Mouse (Mus musculus) mesoderm, embryonic 11.5 days (tissue): Measurements from ENCODE around the gene Psmb7.

Experiments
- DNase-seq: peaks from one replicate; pipeline ENCODE4 v3.0.0-alpha.2; 2012; ENCODE audit warnings: low read depth, low spot score

The Psmb7 gene

DNA sequence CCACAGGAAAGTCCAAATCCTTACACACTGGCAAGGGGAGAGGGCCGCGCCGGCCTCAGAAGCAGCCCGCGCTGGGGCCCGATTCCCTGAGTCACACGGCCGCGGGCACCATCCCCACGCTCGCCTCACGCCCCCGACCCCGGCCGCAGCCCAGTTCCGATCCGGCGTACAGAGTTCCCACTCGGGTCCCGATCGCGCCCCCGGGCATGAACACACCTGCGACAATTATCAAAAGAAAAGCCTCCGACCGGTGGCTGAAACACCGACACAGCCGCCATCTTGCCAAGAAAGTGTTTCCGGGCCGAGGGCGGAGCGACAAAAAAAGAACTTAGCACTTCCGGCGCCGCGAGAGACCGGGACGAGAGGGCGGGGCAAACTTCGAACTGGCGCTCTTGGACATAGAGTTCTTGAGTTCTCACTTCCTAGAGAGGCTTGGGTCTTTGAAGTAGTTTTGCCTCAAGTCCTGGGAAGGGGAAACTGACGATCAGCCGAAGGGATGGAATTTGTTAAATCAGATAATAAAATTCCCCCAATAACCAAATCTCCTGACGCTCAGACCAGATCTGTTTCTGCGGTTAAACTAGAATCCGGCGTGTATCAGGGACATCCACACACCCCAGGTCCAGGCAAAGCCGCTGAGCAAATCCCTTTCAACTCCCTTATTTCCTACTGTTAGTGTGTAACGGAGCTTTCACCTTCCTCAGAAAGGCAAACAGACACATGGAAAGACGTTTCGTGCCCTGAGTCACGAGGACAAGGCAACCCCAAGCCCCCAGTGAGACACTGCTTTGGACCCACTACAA is at the start of gene Psmb7:
Gene Psmb7, minus strand, starts transcription at position 463 of the 803 bp plus-strand sequence.
- peak; percentile 92 for DNase-seq

GRCm38 (mm10) chr2:38691542-38691941 is 47.7 kb upstream of the Psmb7 start:
- DNase-seq = peak; percentile 51

DNA sequence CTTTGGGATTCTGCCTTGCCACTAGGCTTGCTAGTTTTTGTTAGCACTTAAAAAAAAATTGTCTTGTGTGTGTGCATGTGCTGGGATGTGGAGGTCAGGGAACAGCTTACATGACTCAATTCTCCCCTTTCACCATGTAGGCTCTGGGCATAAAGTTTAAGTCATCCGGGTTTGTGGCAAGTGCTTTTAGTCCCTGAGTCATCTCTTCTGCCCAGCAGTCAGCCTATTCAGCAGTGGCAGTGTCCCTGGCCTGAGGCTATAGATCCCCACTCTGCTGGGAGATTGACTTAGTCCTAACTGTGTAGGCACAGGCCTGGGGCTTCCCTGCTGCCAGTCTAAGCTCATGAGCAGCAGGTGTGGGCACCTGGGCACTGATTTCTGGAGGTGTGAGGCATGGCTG is 46.0 kb upstream of the Psmb7 start:
- DNase-seq = no peak

DNA sequence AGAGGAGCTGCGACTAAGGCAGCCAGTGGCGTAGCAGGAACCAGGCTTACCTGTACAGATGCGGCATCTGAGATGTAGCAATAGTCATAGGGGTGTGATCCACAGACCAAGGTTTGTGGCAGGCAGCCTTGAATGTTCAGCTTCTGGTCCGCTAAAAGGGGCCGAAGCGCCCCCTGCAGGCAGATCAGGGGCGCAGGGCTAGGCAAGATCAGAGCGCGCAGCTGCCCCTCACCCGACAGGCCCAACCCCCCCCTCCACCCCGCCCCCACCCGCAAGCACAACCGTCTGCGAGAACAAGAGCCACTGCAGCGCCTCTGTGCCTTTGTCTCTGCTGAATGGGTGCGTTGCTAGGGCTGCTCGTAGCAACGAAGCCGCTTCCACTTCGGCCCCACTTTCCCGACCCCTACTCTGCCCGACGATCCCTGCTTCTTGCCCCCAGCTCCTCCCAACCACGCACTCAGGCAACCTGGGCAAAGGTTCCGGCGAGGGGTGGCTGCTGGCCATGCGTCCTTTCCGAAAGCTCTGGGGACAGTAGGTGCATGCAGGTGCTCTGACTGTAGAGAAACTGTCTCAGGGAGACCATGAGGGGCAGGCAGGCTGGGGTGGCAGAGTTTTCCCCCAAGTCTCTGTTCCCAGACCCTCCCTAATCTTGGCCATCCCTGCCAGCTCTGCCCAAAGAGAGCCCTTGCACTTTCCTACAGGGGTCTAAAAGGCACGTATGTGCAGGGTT is 45.1 kb upstream of the Psmb7 start:
- peak; percentile 87 for DNase-seq

GRCm38 (mm10) chr2:38685746-38686145 is 41.9 kb upstream of the Psmb7 start:
- DNase-seq = no peak

DNA sequence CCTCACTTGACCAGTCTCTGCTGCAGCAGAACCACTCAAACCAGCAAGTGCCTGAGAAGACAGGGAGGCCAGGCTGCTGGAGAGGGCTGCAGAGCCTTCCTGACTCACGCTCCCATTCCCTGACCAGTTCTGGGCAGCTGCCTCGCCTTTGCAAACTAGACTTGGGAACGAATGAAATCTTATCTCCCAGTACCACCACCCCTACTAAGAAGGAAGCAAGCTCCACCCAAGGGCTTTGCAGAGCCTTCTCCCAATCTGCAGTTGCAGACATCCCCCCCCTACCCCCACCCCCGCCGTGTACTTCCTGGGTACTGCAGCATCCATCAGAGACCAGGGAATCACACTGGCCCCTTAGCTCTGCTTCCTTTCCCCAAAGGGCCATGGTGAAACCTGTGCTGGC is 39.2 kb upstream of the Psmb7 start:
- DNase-seq = no peak

DNA sequence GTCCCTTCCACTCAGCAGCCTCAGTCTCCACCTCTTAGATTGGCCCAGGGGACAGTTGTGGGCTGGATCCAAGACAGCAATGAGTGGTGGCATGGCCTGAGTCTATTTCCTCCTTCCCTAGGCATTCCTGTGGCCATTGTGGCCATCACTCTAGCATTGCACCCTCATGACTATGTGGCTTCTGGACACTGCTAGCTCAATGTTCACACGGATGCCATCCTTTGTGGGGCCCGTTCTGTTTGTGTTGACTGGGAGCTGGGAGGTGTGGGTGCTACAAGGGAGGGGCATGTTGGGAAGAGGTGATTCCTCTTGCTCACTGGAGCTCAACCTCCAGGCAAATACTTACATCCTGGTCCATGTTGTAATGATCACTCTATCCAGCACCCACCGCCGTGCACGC is 38.3 kb upstream of the Psmb7 start:
- no peak for DNase-seq

DNA sequence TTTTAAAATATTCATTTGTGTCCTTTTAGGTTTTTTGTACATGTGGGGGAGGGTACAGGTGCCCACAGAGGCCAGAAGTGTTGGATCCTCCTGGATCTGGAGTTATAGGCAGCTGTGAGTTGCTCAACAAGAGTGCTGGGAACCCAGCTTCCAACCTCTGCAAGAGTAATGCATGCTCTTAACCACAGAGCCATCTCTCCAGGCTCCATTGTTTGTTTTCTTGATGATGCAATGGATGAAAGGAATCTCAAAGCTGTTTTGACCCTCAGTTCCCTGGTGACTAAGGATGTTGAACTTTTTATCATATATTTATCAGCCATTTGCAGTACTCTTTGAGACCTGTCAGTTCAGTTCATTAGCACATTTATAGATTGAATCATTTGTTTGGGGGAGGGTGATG is 35.1 kb upstream of the Psmb7 start:
- DNase-seq = no peak

DNA sequence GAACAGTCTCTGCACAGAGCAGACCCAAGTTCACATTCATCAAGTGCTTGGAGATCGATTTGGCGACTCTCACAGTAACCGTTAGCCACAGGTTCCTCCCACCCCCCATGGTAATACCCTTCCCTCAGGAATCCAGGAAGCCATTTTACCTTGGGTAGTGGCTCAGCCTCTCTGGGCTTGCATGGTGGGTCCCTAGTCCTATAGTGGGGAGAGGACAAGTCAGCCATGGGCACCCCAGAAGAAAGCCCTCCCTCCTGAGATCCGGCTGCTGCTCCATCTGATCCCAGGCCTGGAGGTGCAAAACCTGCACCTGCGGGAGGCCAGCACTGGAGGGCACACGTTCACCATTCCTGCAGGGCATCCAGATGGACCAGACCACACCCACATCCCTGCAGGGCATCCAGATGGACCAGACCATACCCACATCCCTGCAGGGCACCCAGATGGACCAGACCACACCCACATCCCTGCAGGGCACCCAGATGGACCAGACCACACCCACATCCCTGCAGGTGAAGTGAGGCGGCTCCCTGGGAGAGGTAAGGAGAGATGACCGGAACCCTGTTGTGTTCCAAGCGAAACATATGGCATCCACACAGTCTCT is 31.6 kb upstream of the Psmb7 start:
- DNase-seq = no peak

GRCm38 (mm10) chr2:38672496-38672895 is 28.6 kb upstream of the Psmb7 start:
- no peak for DNase-seq

- peak; percentile 37 for DNase-seq
Measured at GRCm38 (mm10) chr2:38668802-38669580, 25.1 kb upstream of the Psmb7 start.

DNA sequence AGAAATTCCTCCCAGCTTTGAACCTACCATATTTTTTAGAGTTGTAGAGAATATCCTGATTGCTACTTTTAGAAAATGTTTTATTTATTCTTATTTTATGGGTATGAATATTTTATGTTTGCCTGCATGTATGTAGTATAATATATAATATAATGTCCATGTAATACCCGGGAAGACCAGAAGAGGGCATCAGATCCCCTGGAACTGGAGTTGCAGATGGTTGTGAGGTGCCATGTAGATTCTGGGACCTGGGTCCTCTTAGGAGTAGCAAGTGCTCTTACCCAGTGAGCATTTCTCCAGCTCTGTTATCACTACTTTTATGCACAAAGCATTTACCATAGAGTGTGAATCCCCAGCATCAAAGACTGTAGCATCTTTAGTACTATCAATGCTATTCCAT is 17.5 kb upstream of the Psmb7 start:
- DNase-seq = peak; percentile 39

- peak; percentile 72 for DNase-seq
Measured at GRCm38 (mm10) chr2:38658338-38658836, 14.5 kb upstream of the Psmb7 start.

DNA sequence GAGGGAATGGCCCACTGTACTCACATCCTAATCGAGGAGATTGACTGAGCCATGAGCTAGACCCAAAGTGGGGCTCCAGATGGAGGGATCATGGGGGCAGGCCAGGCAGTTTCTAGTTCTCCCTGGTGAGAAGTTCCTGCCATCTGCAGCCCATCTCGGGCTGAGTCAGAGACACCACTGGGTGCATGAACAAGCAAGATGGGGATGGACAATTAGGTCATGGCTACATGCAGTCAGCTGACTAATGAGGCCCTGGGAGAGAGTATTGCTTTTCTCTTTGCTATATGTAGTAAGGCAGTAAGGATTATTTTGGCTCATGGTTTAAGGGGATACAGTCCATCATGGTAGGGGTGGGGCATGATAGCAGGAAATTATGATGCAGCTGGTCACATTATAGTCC is 9.8 kb upstream of the Psmb7 start:
- no peak for DNase-seq

GRCm38 (mm10) chr2:38653293-38653619 is 9.4 kb upstream of the Psmb7 start:
- no peak for DNase-seq

DNA sequence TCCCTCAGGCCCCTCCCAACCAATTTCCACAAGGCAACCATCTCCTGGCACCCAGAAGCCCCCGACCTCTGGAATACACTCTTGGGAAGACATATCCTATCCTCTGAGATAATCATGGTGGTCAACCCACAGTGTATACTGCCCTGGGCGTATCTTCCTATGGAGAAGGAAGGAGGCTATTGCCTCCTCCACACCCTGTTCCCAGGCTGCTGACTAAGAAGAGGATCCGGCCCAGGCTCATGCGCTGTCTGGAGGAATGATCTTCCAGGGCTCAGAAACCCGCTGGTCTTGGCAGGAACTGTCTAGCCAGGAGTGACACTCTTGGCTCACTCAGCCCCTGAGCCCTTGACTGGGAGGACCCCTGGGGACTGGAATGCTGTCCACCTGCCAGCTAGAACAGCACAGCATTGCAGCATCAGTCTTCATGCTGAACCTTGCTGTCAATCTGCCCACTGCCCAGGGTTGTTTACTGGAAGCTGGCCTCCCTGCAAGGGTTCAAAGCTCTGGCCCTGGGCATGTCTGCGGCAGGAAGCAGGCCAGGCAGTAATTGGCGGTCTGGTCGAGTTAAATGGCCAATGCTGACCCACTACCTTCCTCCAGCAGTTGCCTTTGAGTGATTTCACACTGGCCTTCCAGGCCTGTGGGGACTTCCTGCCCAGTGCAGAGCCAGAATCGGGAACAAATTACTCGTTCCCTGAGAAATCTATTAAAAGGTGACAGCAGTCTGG is 8.8 kb upstream of the Psmb7 start:
- peak; percentile 12 for DNase-seq

DNA sequence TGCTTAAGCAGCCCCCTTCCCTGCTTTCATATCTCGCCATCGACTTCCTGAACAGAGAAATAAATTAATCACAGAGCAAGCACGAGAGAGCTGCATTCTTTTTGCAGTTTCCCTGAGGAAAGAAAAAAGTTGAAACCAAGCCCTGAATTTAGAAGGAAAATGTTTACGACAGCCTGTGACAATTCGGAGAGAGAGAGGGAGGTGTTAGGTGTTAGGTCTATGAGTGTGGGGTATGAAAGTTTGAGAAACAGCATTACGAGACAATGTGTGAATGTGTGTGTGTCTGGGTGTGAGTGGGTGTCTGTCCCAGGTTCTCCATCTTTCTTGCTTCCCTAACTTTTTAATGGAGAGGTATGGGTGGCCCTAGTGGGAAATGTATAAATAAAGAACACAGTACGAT is 8.2 kb upstream of the Psmb7 start:
- no peak for DNase-seq

DNA sequence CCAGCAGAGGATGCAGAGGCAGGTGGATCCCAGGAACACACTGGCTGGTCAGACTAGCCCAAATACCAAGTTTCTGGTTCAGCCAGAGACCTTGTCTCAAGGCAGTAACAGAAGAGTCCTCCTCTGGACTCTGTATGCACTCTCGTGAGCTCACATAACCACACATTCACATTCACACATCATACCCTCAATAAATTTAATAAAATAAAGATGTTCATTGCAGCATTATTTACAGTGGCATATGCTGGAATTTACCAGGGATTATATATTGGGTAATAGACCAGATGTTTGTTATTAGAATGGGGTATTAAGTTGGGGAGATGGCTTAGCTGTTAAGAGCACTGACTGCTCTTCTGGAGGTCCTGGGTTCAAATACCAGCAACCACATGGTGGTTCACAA is 6.5 kb upstream of the Psmb7 start:
- no peak for DNase-seq

GRCm38 (mm10) chr2:38647661-38648060 is 3.8 kb upstream of the Psmb7 start:
- no peak for DNase-seq

DNA sequence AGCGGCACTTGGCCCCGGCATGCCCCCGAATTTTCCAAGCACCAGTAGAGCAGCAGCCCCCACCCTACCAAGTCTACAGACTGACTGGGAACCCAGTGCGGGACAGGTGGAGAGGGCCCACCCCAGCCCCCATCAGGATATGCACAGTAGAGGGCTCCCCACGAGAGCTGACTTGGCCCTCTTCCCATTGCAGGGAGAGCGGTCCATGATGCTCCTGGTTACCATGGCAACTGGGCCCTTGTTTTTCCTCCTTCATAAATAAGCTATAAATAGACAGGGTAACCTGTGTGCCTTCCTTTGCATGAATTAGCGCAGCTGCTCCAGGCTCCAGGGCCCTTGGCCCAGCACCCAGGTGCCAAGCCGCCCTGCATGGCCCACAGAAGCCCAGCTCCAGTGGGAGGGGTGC is 3.3 kb upstream of the Psmb7 start:
- no peak for DNase-seq

GRCm38 (mm10) chr2:38645936-38646335 is 2.0 kb upstream of the Psmb7 start:
- DNase-seq = peak; percentile 73
